Mouse (Mus musculus) left cerebral cortex, adult 18-20 months (tissue): ENCODE data around the gene Olfr943. TPM values are rescaled to one million over a fixed set of nuclear protein-coding genes. Genes with fewer than 3 reads are reported as not detected.

Experiments
- DNase-seq, 2 experiments: peaks; one replicate each; pipeline ENCODE4 v3.0.0; 2021 to 2022; ENCODE audit warnings: low spot score in 2 of 2, mixed read lengths in 1 of 2
- long read RNA-seq, 2 experiments: library from polyadenylated mRNA; stranded (forward); transcript quantifications; one replicate each; pipeline ENCODE4 v2.0.0; 2021
- total RNA-seq, 2 experiments: library from RNA; stranded (reverse); gene quantifications; 2 replicates each; pipeline ENCODE4 v1.2.3; 2021

The Olfr943 gene
- not detected for total RNA-seq
- long read RNA-seq, experiment 1 = 0 reads
- long read RNA-seq, experiment 2 = 0 reads

- DNase-seq = no peak
Observed at GRCm38 (mm10) chr9:39166004-39166403, at the start of gene Olfr943. Gene Olfr943, plus strand, starts transcription at chr9:39166304.

- no peak for DNase-seq
Observed at GRCm38 (mm10) chr9:39127326-39127725, 38.8 kb upstream of the Olfr943 start.

GRCm38 (mm10) chr9:39127831-39128230 lies 38.3 kb upstream of the Olfr943 start, which contains the start of gene Olfr27:
Gene Olfr27, plus strand, starts transcription at chr9:39128131.
- DNase-seq = no peak

- no peak for DNase-seq
Observed at GRCm38 (mm10) chr9:39152401-39152800, 13.7 kb upstream of the Olfr943 start.

- no peak for DNase-seq
Observed at GRCm38 (mm10) chr9:39201620-39202019, 35.5 kb downstream of the Olfr943 start, which contains the start of gene Olfr944. Gene Olfr944, plus strand, starts transcription at chr9:39201920.

Other genes with a start within 250 kb of the Olfr943 start
- not detected for gene Olfr930, start 236.5 kb upstream of the Olfr943 start, total RNA-seq
- gene Olfr933, start 194.0 kb upstream of the Olfr943 start, total RNA-seq = not detected
- not detected for gene Olfr934, start 178.0 kb upstream of the Olfr943 start, total RNA-seq
- gene Olfr935, start 166.6 kb upstream of the Olfr943 start, total RNA-seq = not detected
- gene Olfr146, start 142.9 kb upstream of the Olfr943 start, total RNA-seq = not detected
- not detected for gene Olfr937, start 101.4 kb upstream of the Olfr943 start, total RNA-seq
- not detected for gene Olfr938, start 87.4 kb upstream of the Olfr943 start, total RNA-seq
- gene Olfr27, start 38.2 kb upstream of the Olfr943 start, total RNA-seq = not detected
- not detected for gene Olfr944, start 35.6 kb downstream of the Olfr943 start, total RNA-seq
- gene Olfr1537, start 83.7 kb downstream of the Olfr943 start, total RNA-seq = not detected
- gene Olfr945, start 110.5 kb downstream of the Olfr943 start, total RNA-seq = not detected
- gene Olfr948, start 159.7 kb downstream of the Olfr943 start, total RNA-seq = not detected
- gene Olfr951, start 221.1 kb downstream of the Olfr943 start, total RNA-seq = not detected